Mouse (Mus musculus) lung, postnatal 25 days (tissue): Measurements from ENCODE around the gene Vmn2r72.

Source experiments
- DNase-seq: peaks from one replicate; pipeline ENCODE4 v3.0.0; 2022; ENCODE audit warnings: low spot score

The Vmn2r72 gene

DNA sequence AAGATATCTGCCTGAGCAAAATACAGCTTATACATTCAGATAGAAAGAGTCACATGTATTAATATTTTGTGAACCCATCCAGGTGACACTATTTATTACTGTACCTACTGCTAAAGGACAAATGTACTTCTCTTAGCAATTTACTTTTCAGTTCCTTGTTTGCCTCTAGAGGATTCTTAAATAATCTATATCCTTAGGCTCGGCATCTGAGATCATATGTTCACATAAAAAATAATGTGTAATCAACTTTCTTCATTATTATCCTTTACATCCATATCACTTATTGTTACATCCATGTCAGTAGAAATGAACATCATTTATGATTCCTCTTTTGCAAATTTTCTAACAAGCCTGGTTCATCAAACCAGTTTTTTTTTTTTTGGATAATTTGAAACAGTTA, at the start of gene Vmn2r72:
Vmn2r72 (minus strand) TSS at position 101 of the 400 bp plus-strand sequence.
- no peak for DNase-seq
